Mouse (Mus musculus): ENCODE measurements around the gene Ddt.
A peak's percentile ranks its signal among the peaks of the same experiment; 100 is the strongest.

Gene Ddt

GRCm38 (mm10) chr10:75772795-75773664, at the start of gene Ddt:
TSS of gene Ddt (minus strand) at chr10:75773414.
- DNase-seq, result peak; percentile 93

DNA sequence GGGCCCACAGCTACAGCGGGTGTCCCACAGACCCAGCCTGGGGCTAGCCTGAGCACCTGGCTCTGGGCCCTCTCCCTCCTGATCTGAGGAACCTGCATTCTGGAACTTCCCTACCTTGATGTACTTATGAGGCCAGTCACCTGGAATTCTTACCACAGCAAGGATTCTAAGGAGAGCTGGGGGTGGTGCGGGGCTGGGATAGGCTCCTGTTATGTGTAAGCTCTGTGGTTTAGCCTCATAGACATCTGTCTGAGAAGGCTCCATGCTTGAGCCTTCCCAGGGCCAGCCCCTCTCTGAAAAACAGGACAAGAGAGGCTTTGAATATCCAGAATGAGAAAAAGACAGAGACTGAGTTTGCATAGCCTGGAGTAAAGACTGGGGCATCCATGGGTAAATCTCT, 49.2 kb upstream of the Ddt start, which contains the start of gene Gstt4:
Gene Gstt4 (minus strand): TSS at position 101 of the 400 bp plus-strand sequence.
- no peak for DNase-seq

- DNase-seq, result no peak
Observed at GRCm38 (mm10) chr10:75819882-75820281, 46.7 kb upstream of the Ddt start.

GRCm38 (mm10) chr10:75818641-75819040, 45.4 kb upstream of the Ddt start:
- no peak for DNase-seq

DNA sequence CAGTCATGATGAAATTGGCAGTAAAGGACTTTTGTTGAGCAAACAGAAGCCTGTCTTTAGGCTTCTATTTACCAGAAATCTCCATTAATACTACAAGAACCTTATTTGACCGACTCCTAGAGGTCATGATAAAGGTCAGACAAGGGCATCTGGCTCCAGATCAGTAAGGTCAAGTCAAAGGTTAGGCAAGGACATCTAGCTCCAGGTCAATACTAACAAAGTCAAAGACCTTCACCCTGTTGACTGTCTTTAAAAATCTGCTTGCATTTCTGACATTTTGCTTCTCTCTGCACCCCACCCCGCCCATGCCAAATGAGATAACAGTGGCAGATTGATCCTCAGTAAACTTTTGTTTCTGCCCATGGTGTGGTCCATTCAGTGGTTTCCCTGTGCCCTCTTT, 31.0 kb upstream of the Ddt start:
- no peak for DNase-seq

DNA sequence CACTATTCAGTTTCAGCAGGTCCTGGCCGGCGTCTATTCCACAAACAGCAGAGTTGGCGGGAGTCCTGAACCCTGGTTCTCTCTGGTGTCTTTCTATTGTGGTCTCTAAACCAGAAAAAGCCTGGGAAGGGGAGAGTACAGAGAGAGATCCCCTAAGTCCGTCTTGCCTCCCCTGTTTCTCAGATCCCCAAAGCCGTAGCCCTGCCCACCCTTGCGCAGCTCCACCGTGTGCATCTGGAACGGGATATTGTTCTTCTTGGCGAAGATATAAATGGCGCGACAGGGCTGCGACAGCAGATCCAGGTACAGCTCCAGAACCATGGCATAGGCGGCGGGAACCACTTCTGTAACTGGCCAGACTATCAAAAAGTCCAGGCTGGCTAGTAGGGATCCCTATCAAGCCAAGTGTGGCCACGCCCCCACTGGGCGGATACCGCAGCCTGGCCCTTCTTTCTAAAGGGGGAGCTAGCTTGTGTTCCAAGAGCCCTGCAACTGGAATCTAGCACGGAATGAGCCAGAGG, 25.0 kb upstream of the Ddt start, which contains the start of gene Gstt1:
Gene Gstt1 (minus strand): TSS at position 409 of the 521 bp plus-strand sequence.
- DNase-seq, result peak; percentile 82

GRCm38 (mm10) chr10:75797619-75798175, 24.5 kb upstream of the Ddt start:
- DNase-seq, result peak; percentile 84

- peak; percentile 53 for DNase-seq
Observed at GRCm38 (mm10) chr10:75796731-75797516, 23.7 kb upstream of the Ddt start.

- DNase-seq, result no peak
Observed at GRCm38 (mm10) chr10:75794880-75795279, 21.7 kb upstream of the Ddt start.

- DNase-seq, result no peak
Observed at GRCm38 (mm10) chr10:75790773-75791172, 17.6 kb upstream of the Ddt start.

DNA sequence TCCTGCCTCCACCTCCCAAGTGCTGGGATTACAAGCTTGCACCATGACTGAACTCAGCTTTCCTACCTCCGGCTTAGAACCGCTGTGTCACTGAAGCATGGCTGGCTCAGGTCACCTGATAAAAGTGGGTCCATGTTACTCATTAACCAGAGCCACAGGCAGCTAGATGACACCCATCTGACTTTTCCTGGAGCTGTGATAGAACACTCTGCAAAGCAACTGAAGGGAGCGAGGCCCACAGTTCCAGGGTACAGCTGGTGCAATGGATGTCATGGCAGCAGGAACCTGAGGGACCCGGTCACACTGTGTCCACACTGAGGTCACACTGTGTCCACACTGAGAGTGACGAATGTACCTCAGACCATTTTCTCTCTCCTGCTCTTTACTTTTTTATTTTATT, 16.6 kb upstream of the Ddt start:
- no peak for DNase-seq

DNA sequence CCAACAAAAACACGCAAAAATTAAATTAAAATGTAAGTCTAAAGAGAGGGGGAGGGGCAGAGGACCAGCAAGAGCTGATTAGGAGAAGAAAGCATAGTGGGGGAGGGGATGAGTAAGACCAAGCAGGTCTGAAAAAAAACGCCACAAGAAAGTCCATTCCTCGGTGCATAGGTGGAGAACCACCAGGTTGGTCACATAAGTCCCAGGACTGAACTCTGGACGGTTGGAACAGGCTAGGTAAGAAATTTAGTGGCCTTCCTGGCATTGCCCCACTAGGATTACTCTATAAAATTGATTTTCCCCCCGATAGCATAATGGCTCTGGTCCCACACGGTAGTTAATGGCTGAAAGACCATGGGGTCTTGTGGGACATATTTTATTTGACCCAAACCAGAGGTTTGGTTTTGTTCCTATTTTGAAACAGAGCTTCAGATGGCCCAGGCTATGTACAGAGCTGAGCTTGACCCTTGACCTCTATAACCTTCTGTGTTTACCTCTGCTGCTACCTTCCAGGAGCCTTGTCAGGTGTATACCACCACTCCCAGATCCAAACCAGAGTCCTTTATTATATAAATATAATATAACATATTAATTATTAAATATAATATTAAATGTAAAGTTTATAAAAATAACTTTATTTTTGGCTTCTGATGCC, 16.0 kb upstream of the Ddt start:
- DNase-seq, result no peak

- DNase-seq, result no peak
Observed at GRCm38 (mm10) chr10:75788277-75788676, 15.1 kb upstream of the Ddt start.

GRCm38 (mm10) chr10:75785442-75785841, 12.2 kb upstream of the Ddt start:
- no peak for DNase-seq

- no peak for DNase-seq
Observed at GRCm38 (mm10) chr10:75780769-75781578, 7.8 kb upstream of the Ddt start, which contains the start of the genes Gm20441 and Gstt3. TSS of gene Gm20441 (minus strand) at chr10:75780954. TSS of gene Gstt3 (minus strand) at chr10:75781414.

DNA sequence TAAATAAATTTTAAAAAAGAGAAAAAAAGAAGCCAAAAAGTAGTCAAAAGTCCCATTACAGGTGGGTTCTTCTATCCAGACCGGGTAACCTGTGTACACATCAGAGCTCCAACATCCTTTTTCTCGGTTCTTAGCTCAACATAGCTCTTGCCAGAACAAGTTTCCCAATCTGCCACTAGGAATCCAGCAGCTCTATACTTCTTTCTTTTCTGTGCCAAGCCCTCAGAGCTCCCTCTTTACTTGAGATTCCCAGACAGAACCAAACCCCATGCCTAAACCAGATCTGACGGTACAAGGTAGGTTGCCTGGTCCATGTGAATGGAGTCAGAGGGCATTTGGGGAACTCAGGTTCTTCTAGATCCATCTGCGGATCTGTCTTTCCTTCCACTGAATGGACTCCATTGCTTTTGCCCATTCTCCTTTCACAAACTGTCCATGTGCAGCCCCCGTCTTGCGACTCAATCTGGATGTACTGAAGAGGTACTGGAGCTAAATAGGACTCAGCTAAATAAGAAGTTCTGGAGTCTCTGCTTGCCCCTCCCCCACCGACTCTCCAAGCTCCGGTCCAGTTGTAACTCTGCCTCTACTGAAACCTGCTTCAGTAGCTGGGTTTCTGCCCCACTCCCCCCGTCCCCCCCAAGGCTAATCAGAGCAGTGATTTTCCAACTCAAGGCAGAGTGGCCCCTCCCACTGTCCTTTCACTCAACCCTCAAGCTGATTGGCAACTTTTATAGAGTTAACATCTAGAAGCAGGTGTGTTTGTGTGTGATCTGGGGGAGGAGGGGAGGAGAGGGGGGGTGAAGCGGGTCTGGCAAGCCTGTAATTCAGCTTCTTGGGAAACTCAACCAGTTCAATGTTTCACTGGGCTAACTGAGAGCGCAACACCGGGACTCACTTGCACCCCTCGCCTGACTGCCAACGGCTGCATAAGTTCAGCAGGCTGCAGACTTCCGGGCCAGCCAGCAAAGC, 6.3 kb upstream of the Ddt start:
- DNase-seq, result no peak

GRCm38 (mm10) chr10:75777885-75778284, 4.7 kb upstream of the Ddt start:
- DNase-seq, result no peak

DNA sequence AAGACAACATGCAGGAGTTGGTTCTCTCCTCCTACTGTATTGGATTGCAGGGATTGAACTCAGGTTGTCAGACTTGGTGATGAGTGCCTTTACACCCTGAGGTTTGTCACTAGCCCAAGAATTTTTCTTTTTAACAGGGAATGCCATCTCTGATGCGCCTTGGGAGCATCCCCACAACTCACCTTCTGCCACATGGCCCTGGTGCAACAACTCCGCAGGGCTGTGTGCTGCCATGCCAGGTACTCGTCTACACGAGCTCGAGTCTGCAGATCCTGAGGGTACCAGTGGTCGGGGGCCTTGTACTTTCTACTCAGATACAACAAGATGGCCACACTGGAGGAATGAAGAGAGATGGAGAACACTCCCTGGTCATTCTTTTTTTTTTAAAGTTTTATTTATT, 3.3 kb upstream of the Ddt start:
- DNase-seq, result no peak

DNA sequence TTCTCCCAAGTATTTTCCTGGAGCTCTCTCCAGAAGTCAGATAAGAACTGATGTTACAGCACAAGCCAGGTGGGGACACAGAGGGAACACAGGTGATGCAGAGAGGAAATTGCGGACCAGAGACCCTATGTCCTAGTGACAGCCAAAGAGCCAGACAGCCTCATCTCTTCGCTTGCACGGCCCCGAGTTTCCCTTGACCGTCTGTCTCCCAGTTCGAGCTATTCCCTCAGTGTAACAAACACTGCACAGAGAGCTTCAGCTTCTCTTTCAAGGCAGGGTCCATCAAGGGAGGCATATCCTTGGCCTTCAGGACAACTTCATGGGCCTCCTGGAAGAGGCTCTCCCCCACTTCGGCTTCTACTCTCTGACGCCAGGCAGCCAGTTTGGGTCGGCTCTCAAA, 1.4 kb upstream of the Ddt start:
- DNase-seq, result no peak

DNA sequence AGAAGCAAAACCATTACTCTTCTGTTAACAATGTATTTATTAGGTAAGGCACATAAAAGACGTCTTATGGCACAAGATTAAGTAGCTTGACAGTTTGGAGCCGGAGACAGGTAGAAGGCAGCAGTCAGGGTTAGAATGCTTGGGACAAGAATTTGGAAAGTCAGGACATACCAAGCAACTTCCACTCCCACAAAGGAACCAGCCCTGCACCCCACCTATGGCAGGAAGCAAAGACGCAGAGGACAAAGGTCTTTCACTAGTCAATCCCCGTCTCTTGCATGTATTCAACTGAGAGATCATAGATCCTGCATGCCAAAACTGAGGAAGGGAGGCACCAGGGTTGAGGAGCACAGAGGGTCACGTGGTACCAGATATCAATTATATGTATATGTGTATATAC, 888 bp upstream of the Ddt start:
- DNase-seq, result no peak
